Mouse (Mus musculus): ENCODE measurements at regions not wholly inside any gene's neighbourhood (a gene's known extent, or its start where the extent isn't known, plus 50 kb on each side); places are given as distances from the start of the nearest gene placed in this dataset.

GRCm38 (mm10) chr9:100404426-100404825 is 82.2 kb downstream of the Il20rb start:
- no peak for DNase-seq

- peak; percentile 13 for DNase-seq
These were observed 86.2 kb downstream of the Il20rb start for GRCm38 (mm10) chr9:100400366-100400765.

GRCm38 (mm10) chr9:100396340-100396910 is 90.2 kb downstream of the Il20rb start:
- DNase-seq = no peak

GRCm38 (mm10) chr9:100395711-100396110 is 90.9 kb downstream of the Il20rb start:
- DNase-seq = peak; percentile 64

GRCm38 (mm10) chr9:100394632-100395031 is 92.0 kb downstream of the Il20rb start:
- no peak for DNase-seq

- no peak for DNase-seq
These were observed 92.4 kb downstream of the Il20rb start for GRCm38 (mm10) chr9:100394166-100394565.

- no peak for DNase-seq
These were observed 94.3 kb downstream of the Il20rb start for GRCm38 (mm10) chr9:100392262-100392661.

GRCm38 (mm10) chr9:100391566-100392213 is 94.9 kb downstream of the Il20rb start:
- DNase-seq = no peak

- DNase-seq = no peak
These were observed 98.2 kb downstream of the Il20rb start for GRCm38 (mm10) chr9:100388393-100388792.

- DNase-seq = no peak
These were observed 99.4 kb downstream of the Il20rb start for GRCm38 (mm10) chr9:100387171-100387685.

GRCm38 (mm10) chr9:100382492-100382891 is 104.1 kb downstream of the Il20rb start:
- peak; percentile 23 for DNase-seq

- DNase-seq = no peak
These were observed 116.7 kb downstream of the Il20rb start for GRCm38 (mm10) chr9:100369921-100370320.

- DNase-seq = no peak
These were observed 119.8 kb downstream of the Il20rb start for GRCm38 (mm10) chr9:100366816-100367215.

GRCm38 (mm10) chr9:100359934-100360716 is 126.5 kb downstream of the Il20rb start:
- no peak for DNase-seq

- DNase-seq = no peak
These were observed 129.0 kb downstream of the Il20rb start for GRCm38 (mm10) chr9:100357553-100357952.

- DNase-seq = peak; percentile 22
These were observed 145.8 kb downstream of the Il20rb start for GRCm38 (mm10) chr9:100340796-100341195.

- DNase-seq = no peak
These were observed 178.8 kb downstream of the Il20rb start for GRCm38 (mm10) chr9:100307765-100308164.

- DNase-seq = no peak
These were observed 179.2 kb downstream of the Il20rb start for GRCm38 (mm10) chr9:100307364-100307763.

- DNase-seq = no peak
These were observed 182.8 kb downstream of the Il20rb start for GRCm38 (mm10) chr9:100303762-100304161.

- DNase-seq = no peak
These were observed 185.0 kb downstream of the Il20rb start for GRCm38 (mm10) chr9:100301613-100302012.

- no peak for DNase-seq
These were observed 209.2 kb downstream of the Il20rb start for GRCm38 (mm10) chr9:100277361-100277760.

GRCm38 (mm10) chr9:100266528-100267387 is 219.8 kb downstream of the Il20rb start:
- no peak for DNase-seq

- DNase-seq = no peak
These were observed 234.2 kb downstream of the Il20rb start for GRCm38 (mm10) chr9:100252409-100252808.

Measured in right cerebral cortex, postnatal 25 days (tissue).